Mouse (Mus musculus) right cerebral cortex, postnatal 10 days (tissue): ENCODE measurements at regions not wholly inside any gene's neighbourhood (a gene's known extent, or its start where the extent isn't known, plus 50 kb on each side); places are given as distances from the start of the nearest gene placed in this dataset.

Experiments
- DNase-seq, 2 experiments: peaks; one replicate each; pipeline ENCODE4 v3.0.0; 2021; ENCODE audit warnings: low spot score in 2 of 2

DNA sequence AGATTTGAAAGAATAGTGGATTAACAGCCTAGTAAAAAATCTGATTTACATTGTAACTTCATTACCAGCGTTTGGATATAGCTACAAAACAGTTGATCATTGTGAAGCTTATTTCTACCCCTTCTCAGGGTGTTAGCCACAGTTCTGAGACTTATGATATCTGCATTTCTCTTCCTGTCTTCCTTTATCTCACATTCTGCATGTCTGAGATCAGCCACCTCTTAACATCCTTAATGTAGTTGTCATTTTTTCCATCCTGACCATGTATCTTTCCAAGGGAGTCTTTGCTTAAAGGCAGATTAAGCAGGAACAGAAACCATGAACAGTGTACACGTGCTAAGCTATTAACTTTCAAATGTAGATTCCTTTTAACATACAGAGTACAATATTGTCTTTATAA lies 1278.2 kb downstream of the Kcnt2 start:
- DNase-seq, result no peak

DNA sequence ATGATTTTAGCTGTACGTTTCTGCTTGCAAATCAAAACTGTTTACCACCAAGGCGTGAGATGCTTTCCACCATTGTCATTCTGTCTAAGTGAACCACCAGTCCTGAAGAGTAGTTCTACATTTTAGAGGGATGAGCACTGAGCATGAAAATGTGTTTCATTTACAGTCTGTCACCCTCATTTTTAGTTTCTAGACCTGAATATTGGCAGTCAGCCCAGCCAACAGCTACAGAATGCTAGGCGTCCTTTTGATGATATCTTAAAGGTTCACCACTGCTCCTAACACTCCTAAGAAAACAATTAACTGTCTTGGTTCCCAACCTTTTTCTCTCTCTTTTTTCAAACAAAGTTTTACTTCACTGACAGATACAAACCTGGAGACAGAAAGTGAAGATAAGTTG lies 1287.2 kb downstream of the Kcnt2 start:
- DNase-seq, result peak; percentile 29 to 30
